Mouse (Mus musculus) intestine, postnatal 0 days (tissue): Measurements from ENCODE around the gene Gm5862. TPM values are rescaled to one million over a fixed set of nuclear protein-coding genes. Genes with fewer than 3 reads are reported as not detected.
"Not testable (repeated sequence)": the region's sequence is repeated elsewhere in the genome, so short reads cannot be mapped to it uniquely, and the experiment has no call there.

Experiments
- ATAC-seq: fragments of 200-750 bp; cut with Nextera tagmentation; 2 replicates; pipeline ENCODE4 v1.8.0; 2017; ENCODE audit warnings: mild to moderate bottlenecking, moderate TSS enrichment, moderate library complexity
- H3K27ac ChIP-seq: fragments of 300-500 bp; sonication (generic); 2 replicates; pipeline ENCODE4 v1.5.1; 2014; ENCODE audit warnings: mild to moderate bottlenecking, low read depth, low read length, moderate library complexity
- H3K27me3 ChIP-seq: fragments of 300-500 bp; sonication (generic); replicated peaks from 2 replicates; pipeline ENCODE4 v1.6.1; 2014; ENCODE audit warnings: low read length, mixed read lengths; ENCODE audit not compliant: control insufficient read depth, insufficient read depth
- H3K36me3 ChIP-seq: fragments of 300-500 bp; sonication (generic); 2 replicates; pipeline ENCODE4 v1.6.1; 2014; ENCODE audit warnings: mild to moderate bottlenecking, moderate library complexity; ENCODE audit not compliant: control insufficient read depth, insufficient read depth
- H3K4me1 ChIP-seq: fragments of 300-500 bp; sonication (generic); replicated peaks from 2 replicates; pipeline ENCODE4 v1.6.1; 2014; ENCODE audit warnings: antibody characterized with exemption, low read length, mixed read lengths; ENCODE audit not compliant: control insufficient read depth, insufficient read depth
- H3K4me2 ChIP-seq: fragments of 300-500 bp; sonication (generic); replicated peaks from 2 replicates; pipeline ENCODE4 v1.6.1; 2014; ENCODE audit warnings: low read depth, mild to moderate bottlenecking, moderate library complexity
- H3K4me3 ChIP-seq: fragments of 300-500 bp; sonication (generic); 2 replicates; pipeline ENCODE4 v1.5.1; 2014; ENCODE audit warnings: low read depth, low read length
- H3K9ac ChIP-seq: fragments of 300-500 bp; sonication (generic); 2 replicates; pipeline ENCODE4 v1.6.1; 2014; ENCODE audit warnings: mild to moderate bottlenecking, low read depth, low read length
- H3K9me3 ChIP-seq: fragments of 300-500 bp; sonication (generic); 2 replicates; pipeline ENCODE4 v1.6.1; 2016; ENCODE audit warnings: mixed run types; ENCODE audit not compliant: control insufficient read depth
- CTCF ChIP-seq: sonication (generic); IDR thresholded peaks from 2 replicates; pipeline ENCODE4 v1.5.1; 2016; ENCODE audit warnings: low read depth, mild to moderate bottlenecking, control low read depth, antibody characterized with exemption, moderate library complexity
- WGBS: fragments of 180-500 bp; shearing (Covaris S2); extraction: QIAGEN DNeasy Blood & Tissue Kit; methylation state at CpG from one replicate; pipeline ENCODE4 v1.1.7; 2014; 5-methylcytosine and 5-hydroxymethylcytosine counted together
- polyA plus RNA-seq: library from polyadenylated mRNA; unstranded; fragments of >200 nt; fragmentation: Nextera tagmentation; extraction: Ambion mirVana; gene quantifications from 2 replicates; pipeline ENCODE4 v1.2.1, GENCODE M21; 2015

Gene Gm5862
- not detected in 2 replicates for polyA plus RNA-seq

DNA sequence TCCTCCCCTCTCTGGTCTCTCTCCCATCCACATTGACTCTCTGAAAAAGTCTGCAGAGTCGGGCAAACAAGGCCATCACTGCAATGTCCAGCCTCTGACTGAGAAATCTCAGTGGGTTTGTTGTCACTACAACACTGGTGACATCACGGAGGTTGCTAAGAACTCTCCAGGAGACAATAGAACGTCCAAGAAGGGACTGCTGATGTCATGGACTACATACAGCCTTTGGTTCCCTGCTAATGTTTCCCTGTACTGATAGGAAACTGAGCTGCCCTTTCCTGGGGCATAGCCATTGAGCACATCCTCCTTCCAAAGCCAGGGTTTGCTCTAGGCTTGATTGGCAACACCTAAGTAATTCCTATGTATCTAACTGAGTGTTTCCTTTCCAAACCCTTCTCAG is at the start of gene Gm5862:
Gm5862 (minus strand) TSS at position 101 of the 400 bp plus-strand sequence.
- H3K9ac ChIP-seq = not testable (repeated sequence)

GRCm38 (mm10) chr5:26070716-26071115 is 48.0 kb upstream of the Gm5862 start:
- 82% methylated on average over 24 of the region's 24 CpGs for WGBS
- H3K4me1 ChIP-seq = no peaks in the 10 kb centered on the region
- no peaks in the 10 kb centered on the region for H3K9me3 ChIP-seq
- no peaks in the 10 kb centered on the region for H3K36me3 ChIP-seq
- no peak overlapping the region for H3K9ac ChIP-seq
- TF ChIP-seq CTCF = no peak
- no peak overlapping the region for H3K27ac ChIP-seq
- no peaks in the 10 kb centered on the region for H3K27me3 ChIP-seq
- no peak overlapping the region for H3K4me2 ChIP-seq
- ATAC-seq = no peak
- no peak overlapping the region for H3K4me3 ChIP-seq

More for the DNA sequence above, at the start of gene Gm5862:
- not testable (repeated sequence) for H3K9me3 ChIP-seq, H3K4me1 ChIP-seq, H3K27ac ChIP-seq, H3K4me3 ChIP-seq, H3K4me2 ChIP-seq, H3K36me3 ChIP-seq, ATAC-seq, H3K27me3 ChIP-seq
- WGBS = no CpG with 5 or more reads among the region's 3 CpGs

DNA sequence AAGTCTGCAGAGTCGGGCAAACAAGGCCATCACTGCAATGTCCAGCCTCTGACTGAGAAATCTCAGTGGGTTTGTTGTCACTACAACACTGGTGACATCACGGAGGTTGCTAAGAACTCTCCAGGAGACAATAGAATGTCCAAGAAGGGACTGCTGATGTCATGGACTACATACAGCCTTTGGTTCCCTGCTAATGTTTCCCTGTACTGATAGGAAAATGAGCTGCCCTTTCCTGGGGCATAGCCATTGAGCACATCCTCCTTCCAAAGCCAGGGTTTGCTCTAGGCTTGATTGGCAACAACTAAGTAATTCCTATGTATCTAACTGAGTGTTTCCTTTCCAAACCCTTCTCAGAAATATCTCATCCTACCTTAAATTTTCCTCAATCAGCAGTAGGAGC is 35.8 kb upstream of the Gm5862 start, which contains the start of gene Gm7347:
Gm7347 (minus strand) TSS at position 101 of the 400 bp plus-strand sequence.
- not testable (repeated sequence) for H3K36me3 ChIP-seq, H3K9ac ChIP-seq, H3K27ac ChIP-seq, H3K4me3 ChIP-seq, H3K4me1 ChIP-seq, H3K9me3 ChIP-seq, H3K4me2 ChIP-seq, ATAC-seq, H3K27me3 ChIP-seq
- WGBS = no CpG with 5 or more reads among the region's 2 CpGs

DNA sequence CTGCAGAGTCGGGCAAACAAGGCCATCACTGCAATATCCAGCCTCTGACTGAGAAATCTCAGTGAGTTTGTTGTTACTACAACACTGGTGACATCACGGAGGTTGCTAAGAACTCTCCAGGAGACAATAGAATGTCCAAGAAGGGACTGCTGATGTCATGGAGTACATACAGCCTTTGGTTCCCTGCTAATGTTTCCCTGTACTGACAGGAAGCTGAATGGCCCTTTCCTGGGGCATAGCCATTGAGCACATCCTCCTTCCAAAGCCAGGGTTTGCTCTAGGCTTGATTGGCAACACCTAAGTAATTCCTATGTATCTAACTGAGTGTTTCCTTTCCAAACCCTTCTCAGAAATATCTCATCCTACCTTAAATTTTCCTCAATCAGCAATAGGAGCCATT is 16.7 kb upstream of the Gm5862 start, which contains the start of gene Speer4a:
Speer4a (minus strand) TSS at position 101 of the 400 bp plus-strand sequence.
- WGBS = 69% methylated on average over 2 of the region's 2 CpGs

GRCm38 (mm10) chr5:26007697-26008096 is 15.0 kb downstream of the Gm5862 start:
- WGBS = 62% methylated on average over 5 of the region's 7 CpGs
- ATAC-seq, H3K27ac ChIP-seq, H3K27me3 ChIP-seq, H3K4me2 ChIP-seq, H3K4me1 ChIP-seq, H3K9me3 ChIP-seq, H3K9ac ChIP-seq, H3K4me3 ChIP-seq, H3K36me3 ChIP-seq: not testable (repeated sequence)

More for the DNA sequence above, 16.7 kb upstream of the Gm5862 start, which contains the start of gene Speer4a:
- H3K4me2 ChIP-seq, H3K4me3 ChIP-seq, H3K9me3 ChIP-seq, ATAC-seq, H3K36me3 ChIP-seq, H3K4me1 ChIP-seq, H3K9ac ChIP-seq, H3K27ac ChIP-seq, H3K27me3 ChIP-seq: not testable (repeated sequence)

DNA sequence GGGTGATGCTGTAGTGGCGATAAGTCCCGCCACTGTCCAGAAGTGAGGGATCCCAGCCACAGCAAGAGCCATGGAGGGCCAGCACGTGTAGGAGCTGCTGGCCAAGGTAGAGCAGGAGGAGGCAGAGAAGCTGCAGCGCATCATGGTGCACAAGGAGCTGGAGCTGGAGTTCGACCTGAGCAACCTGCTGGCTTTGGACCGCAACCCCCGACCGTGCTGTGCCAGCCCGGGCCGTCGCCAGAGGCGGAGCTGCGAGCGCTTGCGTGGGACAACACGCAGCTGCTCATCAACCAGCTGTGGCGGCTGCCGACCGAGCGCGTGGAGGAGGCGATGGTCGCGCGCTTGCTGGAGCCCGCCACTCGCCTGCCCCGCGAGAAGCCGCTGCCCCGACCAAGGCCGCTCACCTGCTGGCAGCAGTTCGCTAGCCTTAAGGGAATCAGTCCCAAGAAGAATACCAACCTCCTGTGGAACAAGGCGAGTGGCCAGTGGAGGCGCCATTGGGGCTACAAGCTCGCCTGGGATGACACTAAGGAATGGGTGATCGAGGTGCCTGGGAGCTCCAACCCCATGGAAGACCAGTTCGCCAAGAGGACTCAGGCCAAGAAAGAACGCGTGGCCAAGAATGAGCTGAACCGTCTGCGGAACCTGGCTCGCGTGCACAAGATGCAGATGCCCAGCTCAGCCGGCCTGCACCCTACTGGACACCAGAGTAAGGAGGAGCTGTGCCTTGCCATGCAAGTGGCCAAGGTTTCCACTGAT is 15.6 kb downstream of the Gm5862 start:
- not testable (repeated sequence) for H3K9ac ChIP-seq, H3K36me3 ChIP-seq, H3K27me3 ChIP-seq, H3K4me1 ChIP-seq, H3K9me3 ChIP-seq, H3K27ac ChIP-seq
- peak overlapping the region; percentile 45 for H3K4me2 ChIP-seq
- 16% methylated on average over 43 of the region's 45 CpGs for WGBS
- H3K4me3 ChIP-seq = 0 out of 2 replicates have a peak overlapping the region, but pooled peaks have one; percentile 2
- ATAC-seq = peak; percentile 47

DNA sequence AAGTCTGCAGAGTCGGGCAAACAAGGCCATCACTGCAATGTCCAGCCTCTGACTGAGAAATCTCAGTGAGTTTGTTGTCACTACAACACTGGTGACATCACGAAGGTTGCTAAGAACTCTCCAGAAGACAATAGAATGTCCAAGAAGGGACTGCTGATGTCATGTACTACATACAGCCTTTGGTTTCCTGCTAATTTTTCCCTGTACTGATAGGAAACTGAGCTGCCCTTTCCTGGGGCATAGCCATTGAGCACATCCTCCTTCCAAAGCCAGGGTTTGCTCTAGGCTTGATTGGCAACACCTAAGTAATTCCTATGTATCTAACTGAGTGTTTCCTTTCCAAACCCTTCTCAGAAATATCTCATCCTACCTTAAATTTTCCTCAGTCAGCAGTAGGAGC is 18.0 kb downstream of the Gm5862 start, which contains the start of gene Gm1979:
Gm1979 (minus strand) TSS at position 101 of the 400 bp plus-strand sequence.
- H3K36me3 ChIP-seq, H3K4me1 ChIP-seq, H3K4me2 ChIP-seq, H3K4me3 ChIP-seq, H3K9me3 ChIP-seq, H3K27ac ChIP-seq, H3K27me3 ChIP-seq, ATAC-seq, H3K9ac ChIP-seq: not testable (repeated sequence)
- 100% methylated on average over 1 of the region's 2 CpGs for WGBS

DNA sequence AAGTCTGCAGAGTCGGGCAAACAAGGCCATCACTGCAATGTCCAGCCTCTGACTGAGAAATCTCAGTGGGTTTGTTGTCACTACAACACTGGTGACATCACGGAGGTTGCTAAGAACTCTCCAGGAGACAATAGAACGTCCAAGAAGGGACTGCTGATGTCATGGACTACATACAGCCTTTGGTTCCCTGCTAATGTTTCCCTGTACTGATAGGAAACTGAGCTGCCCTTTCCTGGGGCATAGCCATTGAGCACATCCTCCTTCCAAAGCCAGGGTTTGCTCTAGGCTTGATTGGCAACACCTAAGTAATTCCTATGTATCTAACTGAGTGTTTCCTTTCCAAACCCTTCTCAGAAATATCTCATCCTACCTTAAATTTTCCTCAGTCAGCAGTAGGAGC is 34.2 kb downstream of the Gm5862 start, which contains the start of gene Gm21698:
Gm21698 (minus strand) TSS at position 101 of the 400 bp plus-strand sequence.
- WGBS = no CpG with 5 or more reads among the region's 3 CpGs
- H3K4me1 ChIP-seq, H3K9me3 ChIP-seq, H3K9ac ChIP-seq, H3K36me3 ChIP-seq, H3K27ac ChIP-seq, H3K4me3 ChIP-seq, H3K27me3 ChIP-seq, ATAC-seq, H3K4me2 ChIP-seq: not testable (repeated sequence)

DNA sequence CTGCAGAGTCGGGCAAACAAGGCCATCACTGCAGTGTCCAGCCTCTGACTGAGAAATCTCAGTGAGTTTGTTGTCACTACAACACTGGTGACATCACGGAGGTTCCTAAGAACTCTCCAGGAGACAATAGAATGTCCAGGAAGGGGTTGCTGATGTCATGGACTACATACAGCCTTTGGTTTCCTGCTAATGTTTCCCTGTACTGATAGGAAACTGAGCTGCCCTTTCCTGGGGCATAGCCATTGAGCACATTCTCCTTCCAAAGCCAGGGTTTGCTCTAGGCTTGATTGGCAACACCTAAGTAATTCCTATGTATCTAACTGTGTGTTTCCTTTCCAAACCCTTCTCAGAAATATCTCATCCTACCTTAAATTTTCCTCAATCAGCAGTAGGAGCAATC is 50.2 kb downstream of the Gm5862 start, which contains the start of gene Gm21680:
Gm21680 (minus strand) TSS at position 101 of the 400 bp plus-strand sequence.
- H3K4me1 ChIP-seq, H3K4me2 ChIP-seq, H3K27ac ChIP-seq, H3K9me3 ChIP-seq, ATAC-seq, H3K9ac ChIP-seq, H3K4me3 ChIP-seq, H3K27me3 ChIP-seq, H3K36me3 ChIP-seq: not testable (repeated sequence)
- WGBS = no CpG with 5 or more reads among the region's 2 CpGs
